Mouse (Mus musculus): Measurements from ENCODE around the gene Dap.

Dap gene

GRCm38 (mm10) chr15:31224135-31224761 lies at the start of gene Dap:
TSS of gene Dap (plus strand) at chr15:31224314.
- peak; percentile 97 for DNase-seq (ENCODE audit: extremely low spot score, low spot score)

DNA sequence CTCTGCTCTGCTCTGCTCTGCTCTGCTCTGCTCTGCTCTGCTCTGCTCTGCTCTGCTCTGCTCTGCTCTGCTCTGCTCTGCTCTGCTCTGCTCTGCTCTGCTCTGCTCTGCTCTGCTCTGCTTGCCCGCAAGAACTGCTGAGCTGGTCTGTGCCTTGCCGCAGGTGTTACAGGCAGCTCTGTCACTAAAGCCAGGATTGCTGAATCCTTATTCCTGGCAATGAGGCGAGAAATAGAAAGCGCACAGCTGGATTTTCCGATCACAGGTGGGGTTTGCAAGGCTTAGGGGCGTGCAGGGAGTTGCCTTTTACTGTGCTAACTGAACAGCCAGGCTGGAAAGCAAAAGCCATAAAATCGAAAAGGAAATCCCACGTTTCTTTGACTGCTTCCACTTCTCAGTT lies 47.5 kb upstream of the Dap start:
- no peak for DNase-seq (ENCODE audit: extremely low spot score, low spot score)

GRCm38 (mm10) chr15:31184651-31185443 lies 39.3 kb upstream of the Dap start:
- DNase-seq (ENCODE audit: extremely low spot score, low spot score) = no peak

GRCm38 (mm10) chr15:31185506-31185905 lies 38.6 kb upstream of the Dap start:
- no peak for DNase-seq (ENCODE audit: extremely low spot score, low spot score)

DNA sequence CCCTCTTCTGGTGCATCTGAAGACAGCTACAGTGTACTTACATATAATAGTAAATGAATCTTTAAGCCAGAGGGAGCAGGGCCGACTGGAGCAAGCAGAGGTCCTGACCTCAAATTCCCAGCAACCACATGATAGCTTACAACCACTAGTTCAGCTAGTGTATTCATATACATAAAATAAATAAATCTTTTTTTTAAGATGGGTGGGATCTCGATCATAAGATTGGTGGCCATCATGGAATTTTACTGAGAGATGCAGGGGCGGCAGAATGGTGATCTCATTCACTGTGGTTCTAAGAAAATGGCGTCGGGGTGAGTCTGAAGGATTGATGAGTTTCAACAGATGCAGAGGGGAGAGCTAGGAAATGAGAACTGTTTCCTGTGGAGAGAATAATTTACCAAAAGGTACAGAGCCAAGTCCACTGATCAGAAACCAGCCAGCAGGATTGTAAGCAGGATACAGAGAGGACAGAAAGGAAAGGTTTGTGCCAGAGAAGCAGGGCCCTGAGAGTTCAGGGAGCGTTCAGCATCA lies 37.7 kb upstream of the Dap start:
- no peak for DNase-seq (ENCODE audit: extremely low spot score, low spot score)

- DNase-seq (ENCODE audit: extremely low spot score, low spot score) = no peak
Measured at GRCm38 (mm10) chr15:31192563-31192962, 31.6 kb upstream of the Dap start.

- no peak for DNase-seq (ENCODE audit: extremely low spot score, low spot score)
Measured at GRCm38 (mm10) chr15:31195776-31196175, 28.3 kb upstream of the Dap start.

- no peak for DNase-seq (ENCODE audit: extremely low spot score, low spot score)
Measured at GRCm38 (mm10) chr15:31207346-31208093, 16.6 kb upstream of the Dap start.

DNA sequence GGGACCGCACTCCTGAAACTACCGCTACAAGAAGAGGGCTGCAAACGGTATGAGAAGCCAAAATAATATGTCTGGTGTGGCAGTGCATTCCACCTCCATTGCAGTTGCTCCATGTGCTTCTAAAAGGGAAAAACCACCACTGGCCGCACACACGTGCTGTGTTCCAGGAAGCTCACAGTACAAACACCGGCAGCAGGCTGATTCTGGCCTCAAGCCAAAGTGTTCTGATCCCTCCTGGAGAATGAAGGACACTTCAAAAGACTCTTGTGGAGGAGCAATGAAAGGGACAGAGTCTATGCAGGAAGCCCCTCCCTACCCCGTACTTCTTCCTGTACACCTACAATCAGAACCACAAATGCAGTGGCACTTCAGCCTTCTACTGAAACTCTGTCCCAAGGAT lies 12.2 kb upstream of the Dap start:
- DNase-seq (ENCODE audit: extremely low spot score, low spot score) = no peak

DNA sequence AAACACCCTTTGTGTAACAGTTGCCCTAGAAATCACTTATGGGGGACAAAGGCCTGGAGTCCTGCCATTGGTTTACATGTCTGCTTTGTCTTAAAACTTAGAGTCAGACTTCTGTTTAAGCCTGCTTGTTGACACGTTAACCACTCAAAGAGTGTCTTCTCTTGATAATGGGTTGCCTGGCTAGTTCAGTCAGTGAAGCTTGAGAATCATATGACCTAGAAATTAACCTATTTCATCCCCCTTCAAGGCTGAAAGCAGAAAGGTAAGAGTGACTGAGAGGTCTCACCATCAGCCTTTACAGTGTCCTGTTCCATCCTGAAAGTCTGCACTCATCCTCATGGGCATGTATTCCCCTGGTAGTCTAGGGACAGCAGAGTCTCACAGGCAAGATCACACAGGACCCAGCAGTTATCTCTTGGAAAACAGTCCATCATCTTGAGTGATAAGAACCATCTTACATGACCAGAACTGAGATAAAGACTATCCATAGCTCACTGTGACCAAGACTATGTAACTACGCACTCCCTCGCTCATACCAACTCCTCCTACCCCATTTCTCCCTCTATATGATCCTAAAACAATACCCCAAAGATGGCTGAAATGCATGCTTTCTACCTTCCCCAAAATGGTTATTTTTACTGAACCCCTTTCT lies 10.4 kb upstream of the Dap start:
- no peak for DNase-seq (ENCODE audit: extremely low spot score, low spot score)

- no peak for DNase-seq (ENCODE audit: extremely low spot score, low spot score)
Measured at GRCm38 (mm10) chr15:31222216-31222615, 1.9 kb upstream of the Dap start.

- no peak for DNase-seq (ENCODE audit: extremely low spot score, low spot score)
Measured at GRCm38 (mm10) chr15:31223596-31224134, 449 bp upstream of the Dap start.

- no peak for DNase-seq (ENCODE audit: extremely low spot score, low spot score)
Measured at GRCm38 (mm10) chr15:31224806-31225642, 910 bp downstream of the Dap start.

DNA sequence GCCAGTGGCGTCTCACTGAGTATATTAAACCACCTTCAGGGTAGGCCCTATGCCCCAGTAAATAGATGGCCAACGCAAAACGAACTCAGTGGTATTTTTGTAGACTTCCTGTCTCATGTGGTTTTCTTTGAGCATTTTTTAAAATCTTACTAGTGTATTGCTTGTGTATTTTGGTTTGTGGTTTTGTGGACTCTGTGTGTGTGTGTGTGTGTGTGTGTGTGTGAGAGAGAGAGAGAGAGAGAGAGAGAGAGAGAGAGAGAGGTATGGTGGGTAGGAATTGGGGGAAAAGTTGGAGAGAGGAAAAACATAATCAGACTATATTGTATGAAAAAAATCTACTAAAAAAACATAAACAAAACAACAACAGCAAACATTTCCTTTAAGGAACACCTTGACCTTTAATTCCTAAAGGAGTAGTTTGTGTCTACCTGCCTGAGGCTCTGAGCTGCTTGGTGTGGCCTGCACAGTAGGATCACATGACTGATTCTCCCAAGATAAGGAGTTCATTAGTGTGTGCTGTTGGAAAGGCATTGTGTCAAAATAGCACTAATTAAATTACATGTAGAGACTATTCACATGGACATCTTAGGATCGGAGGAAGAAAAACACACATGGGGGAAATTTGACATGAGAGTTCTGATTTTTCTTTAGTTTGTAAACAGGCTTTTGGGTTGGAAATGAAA lies 1.7 kb downstream of the Dap start:
- DNase-seq (ENCODE audit: extremely low spot score, low spot score) = no peak

GRCm38 (mm10) chr15:31226464-31226863 lies 2.4 kb downstream of the Dap start:
- no peak for DNase-seq (ENCODE audit: extremely low spot score, low spot score)

DNA sequence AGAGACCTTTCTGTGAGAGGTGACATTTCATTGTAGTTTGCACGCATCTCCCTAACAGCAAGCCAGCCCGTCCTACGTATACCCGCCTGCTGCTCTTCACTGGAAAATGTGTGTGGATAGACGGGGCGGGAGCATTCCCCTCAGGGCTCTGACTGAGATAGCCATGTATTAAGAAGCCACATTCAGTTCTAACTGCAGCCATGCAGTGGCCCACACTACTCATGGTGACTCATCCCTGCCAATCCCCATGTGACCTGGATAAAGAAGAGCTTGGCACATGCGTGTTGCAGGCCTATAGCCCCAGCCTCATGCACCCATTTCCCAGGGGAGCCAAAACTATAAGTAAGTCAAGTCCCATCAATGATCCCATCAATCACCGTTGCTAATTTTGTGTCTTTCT lies 3.7 kb downstream of the Dap start:
- no peak for DNase-seq (ENCODE audit: extremely low spot score, low spot score)

GRCm38 (mm10) chr15:31233006-31233405 lies 8.9 kb downstream of the Dap start:
- DNase-seq (ENCODE audit: extremely low spot score, low spot score) = no peak

DNA sequence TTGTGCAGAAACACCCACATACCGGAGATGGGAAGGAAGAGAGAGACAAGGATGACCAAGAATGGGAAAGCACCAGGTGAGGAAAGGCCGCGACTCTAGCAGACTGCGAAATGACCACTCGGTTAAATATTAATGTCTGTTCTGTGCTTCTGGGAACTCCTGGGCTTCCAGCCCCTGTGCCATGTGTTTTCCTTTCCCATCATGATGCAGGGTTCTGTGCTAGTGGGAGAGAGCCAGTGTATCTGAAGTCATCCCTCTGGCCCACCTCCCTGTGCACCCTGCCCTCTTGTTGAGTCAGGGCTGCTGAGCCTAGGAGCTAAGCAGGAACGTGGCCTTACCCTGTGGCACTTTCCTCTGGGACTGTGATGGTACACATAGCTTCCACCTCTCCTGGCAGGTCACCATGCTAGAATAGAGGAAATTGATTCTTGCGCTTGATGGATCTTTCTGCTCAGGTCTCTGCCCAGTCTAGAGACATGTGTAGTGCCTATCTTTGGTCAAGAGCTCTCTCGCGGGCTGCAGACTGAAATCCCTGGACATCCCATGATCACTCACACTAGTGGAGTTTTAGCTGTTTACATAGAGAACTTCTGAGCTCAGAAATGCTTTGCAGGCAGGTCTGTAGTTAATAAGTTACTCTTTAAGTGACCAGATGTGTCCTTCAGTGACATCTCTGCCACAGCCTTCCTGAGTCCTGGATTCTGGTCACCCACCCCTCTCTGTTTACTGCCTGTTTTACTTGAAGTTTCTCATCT lies 11.9 kb downstream of the Dap start:
- no peak for DNase-seq (ENCODE audit: extremely low spot score, low spot score)

- DNase-seq (ENCODE audit: extremely low spot score, low spot score) = no peak
Measured at GRCm38 (mm10) chr15:31236549-31236907, 12.4 kb downstream of the Dap start.
